In genomic region chr6:85373951-85374733, GRCm38 (mm10) we compare ENCODE assay signal across 7 mouse cellular contexts. TPM values are rescaled to one million over a fixed set of nuclear protein-coding genes. Genes with fewer than 3 reads are reported as not detected.
DNase-seq lines count a peak whose midpoint lies in the region; ATAC-seq and TF ChIP-seq lines count a peak whose summit lies in the region.

Gene Rab11fip5 (minus strand): TSS chr6:85374634.

- ATAC-seq in kidney, embryonic 16.5 days (ENCODE audit: low FRiP score, low TSS enrichment) = peak; percentile 16
- ATAC-seq in lung, embryonic 15.5 days (ENCODE audit: borderline replicate concordance, extremely low read depth, low FRiP score, low TSS enrichment) = peak; percentile 10

- WGBS in kidney, embryonic 16.5 days = under 1% methylated on average over 73 of the region's 80 CpGs
- WGBS in lung, embryonic 15.5 days = 2% methylated on average over 67 of the region's 80 CpGs
- WGBS in small intestine, adult 2 months = 5% methylated on average over 80 of the region's 80 CpGs

- peak within 1 kb of the TSS; percentile 55 for H3K9ac ChIP-seq in ES-Bruce4 (ENCODE audit: low read depth, poor library complexity, severe bottlenecking)
- H3K9ac ChIP-seq in kidney, embryonic 16.5 days (replicated peaks; ENCODE audit: low read length) = peak within 1 kb of the TSS; percentile 87
- peak within 1 kb of the TSS; percentile 73 for H3K9ac ChIP-seq in lung, embryonic 15.5 days

- H3K4me1 ChIP-seq in ES-Bruce4 (ENCODE audit: control insufficient read depth, insufficient read depth, low read length) = no peaks in the 10 kb centered on the region
- peaks cover 43% of the 10 kb centered on the region for H3K4me1 ChIP-seq in kidney, embryonic 16.5 days (ENCODE audit: insufficient read depth, low read length)
- H3K4me1 ChIP-seq in lung, embryonic 15.5 days = peaks cover 37% of the 10 kb centered on the region
- peaks cover 6% of the 10 kb centered on the region for H3K4me1 ChIP-seq in small intestine, adult 2 months (ENCODE audit: control insufficient read depth, insufficient read depth, insufficient read length, low read length)

- H3K27me3 ChIP-seq in ES-Bruce4 (ENCODE audit: control insufficient read depth, insufficient read depth, low read length, poor library complexity, severe bottlenecking) = no peaks in the 10 kb centered on the region
- H3K27me3 ChIP-seq in kidney, embryonic 16.5 days (ENCODE audit: insufficient read depth, low read length) = no peaks in the 10 kb centered on the region
- no peaks in the 10 kb centered on the region for H3K27me3 ChIP-seq in lung, embryonic 15.5 days
- H3K27me3 ChIP-seq in small intestine, adult 2 months (ENCODE audit: control insufficient read depth, insufficient read depth, low read length) = peaks cover 2% of the 10 kb centered on the region; the same call in 1 of the 2 replicates

- peak within 1 kb of the TSS; percentile 93 for H3K4me3 ChIP-seq in ES-Bruce4 (ENCODE audit: low read depth, low read length)
- H3K4me3 ChIP-seq in kidney, embryonic 16.5 days (ENCODE audit: low read length) = peak within 1 kb of the TSS; percentile 82
- H3K4me3 ChIP-seq in lung, embryonic 15.5 days = peak within 1 kb of the TSS; percentile 74
- peak within 1 kb of the TSS; percentile 83 for H3K4me3 ChIP-seq in small intestine, adult 2 months (ENCODE audit: low read depth, low read length)

- H3K9me3 ChIP-seq in ES-Bruce4 (replicated peaks; ENCODE audit: control insufficient read depth, insufficient read depth, low read length, poor library complexity, severe bottlenecking) = no peaks in the 10 kb centered on the region
- no peaks in the 10 kb centered on the region for H3K9me3 ChIP-seq in kidney, embryonic 16.5 days (ENCODE audit: low read length)
- no peaks in the 10 kb centered on the region for H3K9me3 ChIP-seq in lung, embryonic 15.5 days

- TF ChIP-seq CTCF in ES-Bruce4 (IDR thresholded peaks at IDR 0.05; ENCODE audit: low read depth, low read length) = no peak
- TF ChIP-seq CTCF in small intestine, adult 2 months (IDR thresholded peaks at IDR 0.05; ENCODE audit: extremely low read depth, insufficient read length, insufficient replicate concordance, low read depth, low read length) = no peak

- no peaks in the 10 kb centered on the region for H3K36me3 ChIP-seq in ES-Bruce4 (ENCODE audit: control insufficient read depth, insufficient read depth, low read length, poor library complexity, severe bottlenecking)
- no peaks in the 10 kb centered on the region for H3K36me3 ChIP-seq in kidney, embryonic 16.5 days (ENCODE audit: insufficient read depth, low read length)
- no peaks in the 10 kb centered on the region for H3K36me3 ChIP-seq in lung, embryonic 15.5 days
- no peaks in the 10 kb centered on the region for H3K36me3 ChIP-seq in small intestine, adult 2 months (ENCODE audit: control insufficient read depth, insufficient read depth, low read length)

- DNase-seq in 3T3-L1 (ENCODE audit: low read depth, low spot score) = peak; percentile 62
- DNase-seq in embryo, embryonic 9.5 days (ENCODE audit: extremely low spot score) = peak; percentile 24
- no peak for DNase-seq in heart, adult 8-10 months (ENCODE audit: low spot score)

- no peak within 1 kb of the TSS for H3K27ac ChIP-seq in ES-Bruce4 (ENCODE audit: insufficient read depth, low read length)
- peak within 1 kb of the TSS; percentile 70 for H3K27ac ChIP-seq in kidney, embryonic 16.5 days (ENCODE audit: low read length)
- H3K27ac ChIP-seq in lung, embryonic 15.5 days = peak within 1 kb of the TSS; percentile 47
- H3K27ac ChIP-seq in small intestine, adult 2 months (ENCODE audit: insufficient read depth, low read depth, low read length) = no peak within 1 kb of the TSS

- H3K4me2 ChIP-seq in kidney, embryonic 16.5 days (replicated peaks; ENCODE audit: low read depth, low read length) = peak within 1 kb of the TSS; percentile 91
- H3K4me2 ChIP-seq in lung, embryonic 15.5 days = peak within 1 kb of the TSS; percentile 92

- TF ChIP-seq POLR2A in ES-Bruce4 (IDR thresholded peaks at IDR 0.05; ENCODE audit: insufficient read depth, low read length) = no peak
- no peak for TF ChIP-seq POLR2A in small intestine, adult 2 months (IDR thresholded peaks at IDR 0.05; ENCODE audit: low read depth, low read length)

- TF ChIP-seq EP300 in ES-Bruce4 (IDR thresholded peaks at IDR 0.05; ENCODE audit: insufficient read depth, low read depth, low read length) = no peak

RNA-seq across cellular contexts. Expression of gene Rab11fip5, which starts in this region (rescaled TPM):
- 15.8 and 18.3 TPM in 2 replicates for polyA plus RNA-seq in ES-Bruce4 (2011; ENCODE audit: insufficient read depth, insufficient read length, low read depth, missing spikeins)
- 10 to 100 TPM; 62.7 to 80.9 (median 72.0) TPM for total RNA-seq in heart, adult 8-10 months (2022)
- polyA plus RNA-seq in kidney, embryonic 16.5 days (2015; fragmentation: Nextera tagmentation; extraction: Ambion mirVana) = 16.5 and 18.9 TPM in 2 replicates
- 14.1 and 14.2 TPM in 2 replicates for polyA plus RNA-seq in lung, embryonic 15.5 days (2015; fragmentation: Nextera tagmentation; extraction: Ambion mirVana)
- 3.0 and 3.8 TPM in 2 replicates for polyA plus RNA-seq in small intestine, adult 2 months (2012; rRNA removed)

Comparison
In these comparisons a context has a peak if more than half of its experiments do, and no peak if none do; other contexts are left out.
1. H3K27ac ChIP-seq: peak in kidney, embryonic 16.5 days (single experiment) and lung, embryonic 15.5 days (single experiment); none in ES-Bruce4 (single experiment) and small intestine, adult 2 months (single experiment).
2. Peak in every context shown above with its lines, with median percentiles within 50 percentile points of each other: H3K4me3 ChIP-seq and H3K9ac ChIP-seq.